Mouse (Mus musculus): ENCODE results near the gene Il2ra.
A peak's percentile ranks its signal among the peaks of the same experiment; 100 is the strongest.
"Not testable (repeated sequence)": the region's sequence is repeated elsewhere in the genome, so short reads cannot be mapped to it uniquely, and the experiment has no call there.

The Il2ra gene

GRCm38 (mm10) chr2:11642451-11642941 is at the start of gene Il2ra:
Il2ra (plus strand) TSS chr2:11642807.
- DNase-seq (ENCODE audit: low spot score in 2 of 2), result no peak

- DNase-seq (ENCODE audit: low spot score in 2 of 2), result no peak
Observed at GRCm38 (mm10) chr2:11596690-11597089, 45.9 kb upstream of the Il2ra start.

GRCm38 (mm10) chr2:11597906-11598305 is 44.7 kb upstream of the Il2ra start:
- no peak for DNase-seq (ENCODE audit: low spot score in 2 of 2)

GRCm38 (mm10) chr2:11601795-11602194 is 40.8 kb upstream of the Il2ra start:
- no peak for DNase-seq (ENCODE audit: low spot score in 2 of 2)

- DNase-seq (ENCODE audit: low spot score in 2 of 2), result peak; percentile 90 to 93
Observed at GRCm38 (mm10) chr2:11602506-11603489, 39.8 kb upstream of the Il2ra start.

- no peak for DNase-seq (ENCODE audit: low spot score in 2 of 2)
Observed at GRCm38 (mm10) chr2:11604053-11604452, 38.6 kb upstream of the Il2ra start, which contains the start of gene Rbm17. Rbm17 (minus strand) TSS chr2:11604153.

GRCm38 (mm10) chr2:11604911-11605310 is 37.7 kb upstream of the Il2ra start:
- no peak for DNase-seq (ENCODE audit: low spot score in 2 of 2)

- not testable (repeated sequence) for DNase-seq (ENCODE audit: low spot score in 2 of 2)
Observed at GRCm38 (mm10) chr2:11606718-11607117, 35.9 kb upstream of the Il2ra start.

- not testable (repeated sequence) for DNase-seq (ENCODE audit: low spot score in 2 of 2)
Observed at GRCm38 (mm10) chr2:11612939-11613338, 29.7 kb upstream of the Il2ra start.

- no peak for DNase-seq (ENCODE audit: low spot score in 2 of 2)
Observed at GRCm38 (mm10) chr2:11616846-11617245, 25.8 kb upstream of the Il2ra start.

- no peak for DNase-seq (ENCODE audit: low spot score in 2 of 2)
Observed at GRCm38 (mm10) chr2:11619598-11619997, 23.0 kb upstream of the Il2ra start.

- no peak for DNase-seq (ENCODE audit: low spot score in 2 of 2)
Observed at GRCm38 (mm10) chr2:11623173-11623572, 19.4 kb upstream of the Il2ra start.

GRCm38 (mm10) chr2:11623726-11624125 is 18.9 kb upstream of the Il2ra start:
- DNase-seq (ENCODE audit: low spot score in 2 of 2), result no peak

- DNase-seq (ENCODE audit: low spot score in 2 of 2), result no peak
Observed at GRCm38 (mm10) chr2:11625890-11626289, 16.7 kb upstream of the Il2ra start, which contains the start of gene Gm17490. Gm17490 (minus strand) TSS chr2:11626264.

GRCm38 (mm10) chr2:11635035-11635434 is 7.6 kb upstream of the Il2ra start:
- DNase-seq (ENCODE audit: low spot score in 2 of 2), result no peak

GRCm38 (mm10) chr2:11635471-11636137 is 7.0 kb upstream of the Il2ra start:
- DNase-seq (ENCODE audit: low spot score in 2 of 2), result no peak

GRCm38 (mm10) chr2:11636138-11636480 is 6.5 kb upstream of the Il2ra start:
- DNase-seq (ENCODE audit: low spot score in 2 of 2), result no peak

GRCm38 (mm10) chr2:11637115-11637514 is 5.5 kb upstream of the Il2ra start:
- no peak for DNase-seq (ENCODE audit: low spot score in 2 of 2)

- no peak for DNase-seq (ENCODE audit: low spot score in 2 of 2)
Observed at GRCm38 (mm10) chr2:11644057-11644456, 1.4 kb downstream of the Il2ra start.

- no peak for DNase-seq (ENCODE audit: low spot score in 2 of 2)
Observed at GRCm38 (mm10) chr2:11645297-11645696, 2.7 kb downstream of the Il2ra start.

GRCm38 (mm10) chr2:11651476-11651875 is 8.9 kb downstream of the Il2ra start:
- no peak for DNase-seq (ENCODE audit: low spot score in 2 of 2)

- DNase-seq (ENCODE audit: low spot score in 2 of 2), result no peak
Observed at GRCm38 (mm10) chr2:11652196-11652595, 9.6 kb downstream of the Il2ra start.

- DNase-seq (ENCODE audit: low spot score in 2 of 2), result no peak
Observed at GRCm38 (mm10) chr2:11652780-11653179, 10.2 kb downstream of the Il2ra start.

Data from frontal cortex, postnatal 14 days (tissue).